Mouse (Mus musculus) frontal cortex, postnatal 14 days (tissue): Measurements from ENCODE around the gene Lrrc4.

Experiments used
- DNase-seq, 2 experiments: peaks; one replicate each; pipeline ENCODE4 v3.0.0; 2022; ENCODE audit warnings: low spot score in 2 of 2

Lrrc4 gene

GRCm38 (mm10) chr6:28767891-28768481, 63.6 kb downstream of the Lrrc4 start:
- no peak for DNase-seq

- DNase-seq: no peak
These were observed 64.9 kb downstream of the Lrrc4 start for GRCm38 (mm10) chr6:28766622-28767021.

- no peak for DNase-seq
These were observed 69.3 kb downstream of the Lrrc4 start for GRCm38 (mm10) chr6:28762132-28762775.

DNA sequence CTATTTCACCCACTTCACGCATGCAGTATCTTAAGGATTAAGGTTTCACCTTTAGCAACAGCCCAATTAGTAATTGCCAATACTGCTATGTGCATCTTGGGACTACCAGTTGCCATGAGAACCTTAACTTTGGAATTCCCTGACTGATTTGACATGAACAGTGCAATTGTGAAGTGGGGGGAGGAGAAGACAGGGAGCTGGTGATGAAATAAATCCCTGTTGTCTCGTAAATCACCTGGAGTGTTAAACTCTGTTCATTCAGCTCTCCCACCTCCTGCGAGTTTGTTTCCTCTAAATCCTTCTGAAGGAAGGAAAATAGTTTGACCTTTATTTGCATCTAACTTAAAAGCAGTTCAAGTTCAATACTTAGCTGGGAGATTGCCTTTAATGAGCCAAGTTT, 69.8 kb downstream of the Lrrc4 start:
- no peak for DNase-seq

DNA sequence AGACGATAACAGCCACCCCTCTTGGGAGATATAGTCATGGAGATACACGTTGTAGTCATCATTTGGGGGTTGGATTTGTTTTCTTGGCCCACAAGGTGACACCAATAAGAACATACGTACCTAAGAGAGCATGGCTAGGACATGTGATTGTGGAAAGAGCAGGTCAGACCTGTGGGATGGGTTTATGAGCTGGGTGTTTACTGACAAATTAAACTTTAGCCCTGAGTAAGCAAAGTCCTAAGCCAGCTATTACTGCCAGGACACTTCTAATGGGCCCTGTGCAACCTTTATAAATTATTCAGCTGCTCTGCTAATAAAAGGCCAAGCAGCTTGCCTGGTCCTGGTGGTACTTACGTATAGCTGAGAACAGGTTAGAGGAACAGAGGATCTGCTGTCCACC, 73.3 kb downstream of the Lrrc4 start:
- DNase-seq: no peak

DNA sequence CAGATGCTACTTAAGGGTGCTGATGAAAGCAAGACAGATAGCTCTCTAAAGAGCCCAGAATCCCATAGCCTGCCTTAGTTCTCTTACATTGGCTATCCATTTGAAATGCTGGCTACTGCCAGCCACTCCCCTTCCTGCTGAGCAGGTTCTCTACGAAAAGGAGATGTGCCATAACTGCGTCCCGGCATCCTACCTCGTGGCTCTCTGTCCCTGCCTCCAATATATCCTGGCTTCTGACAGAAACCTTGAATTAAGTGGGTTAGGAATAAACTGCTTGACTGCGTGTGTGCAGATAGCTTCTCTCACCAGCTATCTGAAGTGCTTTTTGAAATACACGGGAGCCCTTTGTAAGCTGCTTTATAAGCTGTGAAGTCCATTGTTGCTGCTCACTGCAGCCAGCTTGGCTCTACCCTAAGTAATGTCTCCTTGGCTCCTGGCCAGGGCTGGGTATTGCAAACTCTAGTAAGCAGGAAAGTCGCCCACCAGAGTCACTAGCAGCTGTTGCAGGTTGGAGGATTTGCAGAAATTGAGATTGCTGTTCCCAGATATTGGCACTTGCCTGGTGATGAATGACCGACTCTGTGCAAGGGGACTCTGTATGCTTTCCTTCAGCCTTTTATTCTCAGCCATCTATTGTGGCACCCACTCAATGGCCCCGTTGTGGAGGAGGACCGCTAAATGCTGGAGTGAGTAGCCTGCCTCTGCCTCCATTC, 75.1 kb downstream of the Lrrc4 start:
- peak in 1 of 2 experiments; percentile 50 for DNase-seq

- DNase-seq: no peak
These were observed 77.2 kb downstream of the Lrrc4 start for GRCm38 (mm10) chr6:28754127-28754898.

GRCm38 (mm10) chr6:28753681-28754080, 77.9 kb downstream of the Lrrc4 start:
- DNase-seq: peak in 1 of 2 experiments; percentile 19

DNA sequence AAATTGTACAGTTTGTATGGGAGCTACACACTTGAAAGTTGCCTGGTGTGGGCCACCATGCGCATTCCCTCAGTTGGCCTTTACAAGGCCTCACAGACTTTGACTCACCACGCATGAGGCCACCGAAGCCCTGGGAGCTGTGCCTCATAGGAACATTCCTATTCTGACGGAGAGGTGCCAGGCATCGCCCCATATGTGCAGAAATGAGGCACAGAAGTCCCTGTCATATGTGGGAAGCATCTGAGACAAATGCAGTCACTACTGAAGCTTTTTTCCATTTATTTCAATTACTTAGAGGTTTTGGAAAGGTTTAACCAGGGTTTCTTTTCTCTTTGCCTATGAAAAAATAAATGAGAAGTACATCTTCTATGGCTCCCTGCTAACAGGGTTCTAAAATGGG, 78.3 kb downstream of the Lrrc4 start:
- peak in 1 of 2 experiments; percentile 22 for DNase-seq

GRCm38 (mm10) chr6:28751186-28751585, 80.4 kb downstream of the Lrrc4 start:
- no peak for DNase-seq

GRCm38 (mm10) chr6:28749224-28749623, 82.3 kb downstream of the Lrrc4 start:
- no peak for DNase-seq

DNA sequence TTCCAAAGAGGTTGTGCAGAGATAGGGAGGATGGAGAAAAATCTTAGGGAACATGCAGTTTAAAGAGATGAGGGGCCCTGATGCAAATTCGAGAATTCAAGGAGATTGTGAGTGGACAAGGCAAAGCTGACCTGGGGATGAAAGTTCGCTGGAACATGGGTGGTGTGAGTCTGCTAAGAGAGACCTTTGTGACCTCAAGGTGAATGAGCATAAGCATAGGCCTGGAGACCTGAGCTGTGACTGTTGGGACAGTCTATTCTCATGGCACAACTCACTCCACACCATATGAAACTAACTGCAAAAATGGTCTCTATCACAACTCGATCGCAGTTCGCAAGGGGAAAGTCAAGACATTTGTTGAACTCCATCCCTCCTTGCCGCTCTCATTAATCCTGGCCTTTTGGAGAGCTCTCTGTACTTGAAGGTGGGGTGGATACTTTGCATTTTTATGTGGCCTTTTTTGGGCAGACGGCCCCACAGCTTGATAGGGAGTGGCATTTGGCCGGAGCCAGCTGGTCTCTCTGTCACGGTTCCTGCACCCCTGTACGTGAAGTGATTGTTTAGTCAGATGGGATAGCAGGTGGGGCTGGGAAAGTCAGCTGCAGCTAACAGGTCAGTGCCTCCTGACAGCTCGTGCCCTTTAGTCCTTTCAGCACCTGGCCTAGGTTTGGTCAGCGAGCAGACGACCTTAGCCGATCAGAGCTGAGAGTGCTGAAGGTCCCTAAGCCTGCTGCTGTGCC, 83.4 kb downstream of the Lrrc4 start:
- DNase-seq: no peak

- no peak for DNase-seq
These were observed 84.5 kb downstream of the Lrrc4 start for GRCm38 (mm10) chr6:28747025-28747424.

DNA sequence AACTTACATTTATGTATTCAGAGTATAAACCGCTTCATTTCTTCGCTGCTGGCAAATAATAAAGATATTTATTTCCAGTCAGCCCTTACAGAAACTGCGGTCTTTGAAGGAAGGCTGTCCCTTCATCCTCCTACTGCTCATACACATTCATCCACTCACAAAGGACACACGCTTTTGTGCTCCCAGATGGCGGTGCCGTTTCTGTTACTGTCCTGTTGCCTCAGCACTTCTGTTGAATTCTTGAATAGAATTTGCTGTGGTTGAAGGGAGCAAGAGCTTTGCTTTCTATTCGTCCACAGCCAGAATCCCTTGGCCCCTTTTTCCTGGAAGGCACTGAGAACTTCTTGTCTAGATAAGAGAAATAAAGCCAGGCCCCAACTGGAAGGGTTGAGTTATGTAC, 85.7 kb downstream of the Lrrc4 start:
- DNase-seq: no peak

DNA sequence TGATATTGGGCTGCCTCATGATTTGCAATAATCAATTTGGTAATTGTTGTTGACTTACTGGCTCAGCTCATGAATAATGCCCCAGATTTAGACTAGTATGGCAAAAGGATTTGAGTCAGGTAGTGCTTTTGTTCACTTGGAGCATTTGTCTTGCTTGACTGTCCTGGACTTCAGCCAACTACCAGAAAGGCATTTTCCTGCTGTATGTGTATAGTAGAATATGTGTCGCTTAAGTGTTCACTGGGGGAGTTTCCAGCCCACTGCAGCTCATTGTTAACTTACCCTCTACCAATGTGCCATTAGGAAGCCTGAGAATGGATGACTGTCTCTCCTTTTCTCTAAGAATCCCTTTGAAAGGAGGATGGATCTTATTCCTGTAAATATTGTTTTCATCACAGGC, 88.0 kb downstream of the Lrrc4 start:
- DNase-seq: no peak

GRCm38 (mm10) chr6:28737601-28738000, 93.9 kb downstream of the Lrrc4 start:
- DNase-seq: no peak

GRCm38 (mm10) chr6:28736665-28737064, 94.9 kb downstream of the Lrrc4 start:
- no peak for DNase-seq

GRCm38 (mm10) chr6:28735116-28735515, 96.4 kb downstream of the Lrrc4 start:
- DNase-seq: no peak

DNA sequence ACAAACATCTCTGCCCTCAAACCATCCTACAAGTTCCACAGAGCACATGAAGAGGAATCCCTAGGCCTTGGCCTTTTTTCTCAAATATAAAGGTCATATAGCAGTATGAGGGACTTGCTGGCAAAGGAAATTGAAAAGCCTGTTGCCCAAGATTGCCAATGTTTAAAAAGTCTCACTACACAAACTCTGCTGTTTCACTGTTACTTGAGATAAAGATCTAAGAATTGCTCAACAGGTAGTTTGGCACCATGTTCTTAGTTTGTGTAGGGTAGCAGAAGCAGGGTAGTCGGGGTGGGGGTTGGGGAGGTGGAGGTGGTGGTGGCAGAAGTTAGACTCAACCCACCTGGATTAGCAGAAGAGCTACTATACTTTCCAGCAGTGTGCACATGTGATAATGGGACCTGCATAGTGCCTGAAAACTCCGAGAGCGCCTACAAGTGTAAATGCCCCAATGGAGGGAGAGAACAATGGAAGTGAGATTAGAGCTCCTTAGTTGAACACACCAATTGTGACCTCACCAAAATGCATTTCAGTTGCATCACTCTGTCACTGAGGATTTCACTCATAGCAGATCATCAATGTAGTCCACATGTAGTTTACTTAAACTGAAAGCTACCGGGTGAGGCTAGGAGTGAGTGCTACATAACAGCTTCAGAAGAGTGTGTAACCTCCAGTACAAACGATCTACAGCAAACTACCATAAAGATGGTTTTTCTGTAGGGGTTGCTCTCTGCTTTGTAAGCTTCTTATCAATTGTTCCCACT, 97.5 kb downstream of the Lrrc4 start:
- DNase-seq: no peak

GRCm38 (mm10) chr6:28731246-28731645, 100.3 kb downstream of the Lrrc4 start:
- no peak for DNase-seq

DNA sequence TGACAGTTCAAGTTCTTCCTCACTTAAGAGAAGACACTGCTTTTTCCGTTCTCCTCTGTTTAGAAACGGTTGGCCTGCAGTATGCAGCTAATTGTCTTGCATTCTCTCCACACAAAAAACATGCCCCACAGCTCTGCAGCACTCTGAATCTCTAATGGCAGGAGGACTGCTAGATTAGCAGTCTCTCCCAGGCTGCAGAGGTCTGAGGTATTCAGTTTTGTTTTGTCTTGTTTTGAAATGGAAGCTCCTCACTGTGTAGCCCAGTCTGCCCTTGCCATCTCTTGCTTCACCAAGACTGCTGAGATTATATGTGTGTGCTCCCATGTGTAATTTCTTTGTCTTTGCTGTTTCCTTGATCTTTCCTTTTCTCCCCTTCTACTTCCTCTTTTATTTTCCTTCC, 101.9 kb downstream of the Lrrc4 start:
- no peak for DNase-seq
